Mouse (Mus musculus) adrenal gland, postnatal 36 days (tissue): ENCODE measurements at regions not wholly inside any gene's neighbourhood (a gene's known extent, or its start where the extent isn't known, plus 50 kb on each side); places are given as distances from the start of the nearest gene placed in this dataset.
A peak's percentile ranks its signal among the peaks of the same experiment; 100 is the strongest.

Experiments used
- DNase-seq, 2 experiments: peaks; one replicate each; pipeline ENCODE4 v3.0.0; 2021; ENCODE audit warnings: mixed read lengths in 1 of 2

DNA sequence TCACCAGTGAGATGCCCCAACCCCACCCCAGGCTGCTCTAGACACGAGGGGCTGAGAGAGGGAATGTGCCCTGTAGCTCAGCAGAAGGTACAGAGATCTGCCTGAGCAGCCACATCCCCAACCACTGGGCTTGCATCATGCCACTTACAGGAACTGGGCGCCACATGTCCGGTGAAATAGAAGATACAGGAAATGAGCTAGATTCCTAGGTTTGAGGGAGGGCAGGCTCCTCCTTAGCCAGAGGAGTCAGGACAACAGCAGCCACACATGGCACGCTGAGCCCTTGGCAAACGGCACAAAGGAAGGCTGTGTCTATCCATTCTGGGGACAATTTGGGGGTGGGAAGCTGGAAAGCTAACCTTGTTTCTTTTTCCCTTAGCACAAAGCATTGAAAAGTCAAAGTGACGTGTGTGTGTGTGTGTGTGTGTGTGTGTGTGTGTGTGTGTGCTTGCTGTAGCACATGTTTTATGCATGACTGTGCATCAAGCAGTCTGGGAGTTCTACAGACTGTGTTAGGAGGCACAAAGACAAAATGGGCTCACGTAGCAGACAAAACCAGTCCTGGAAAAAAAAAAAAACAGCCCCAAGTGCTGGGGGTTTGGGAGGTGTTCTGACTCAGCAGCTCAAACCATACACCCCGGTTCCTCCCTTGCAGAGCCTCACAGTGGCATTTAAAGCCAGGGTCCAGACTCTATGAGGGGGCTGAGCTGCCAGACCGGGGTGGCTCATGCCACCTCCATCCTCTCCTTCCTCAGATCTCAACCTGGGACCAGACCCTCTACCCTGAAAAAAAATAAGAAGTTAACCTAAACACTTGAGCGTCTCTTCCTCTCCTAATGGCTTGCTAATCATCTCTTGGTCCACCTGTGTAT, 343.7 kb upstream of the Smim15 start:
- DNase-seq, result peak in 1 of 2 experiments; percentile 11

GRCm38 (mm10) chr13:107699251-107699650, 345.0 kb upstream of the Smim15 start:
- DNase-seq, result no peak

- DNase-seq, result no peak
These were observed 345.9 kb upstream of the Smim15 start for GRCm38 (mm10) chr13:107698345-107698744.

DNA sequence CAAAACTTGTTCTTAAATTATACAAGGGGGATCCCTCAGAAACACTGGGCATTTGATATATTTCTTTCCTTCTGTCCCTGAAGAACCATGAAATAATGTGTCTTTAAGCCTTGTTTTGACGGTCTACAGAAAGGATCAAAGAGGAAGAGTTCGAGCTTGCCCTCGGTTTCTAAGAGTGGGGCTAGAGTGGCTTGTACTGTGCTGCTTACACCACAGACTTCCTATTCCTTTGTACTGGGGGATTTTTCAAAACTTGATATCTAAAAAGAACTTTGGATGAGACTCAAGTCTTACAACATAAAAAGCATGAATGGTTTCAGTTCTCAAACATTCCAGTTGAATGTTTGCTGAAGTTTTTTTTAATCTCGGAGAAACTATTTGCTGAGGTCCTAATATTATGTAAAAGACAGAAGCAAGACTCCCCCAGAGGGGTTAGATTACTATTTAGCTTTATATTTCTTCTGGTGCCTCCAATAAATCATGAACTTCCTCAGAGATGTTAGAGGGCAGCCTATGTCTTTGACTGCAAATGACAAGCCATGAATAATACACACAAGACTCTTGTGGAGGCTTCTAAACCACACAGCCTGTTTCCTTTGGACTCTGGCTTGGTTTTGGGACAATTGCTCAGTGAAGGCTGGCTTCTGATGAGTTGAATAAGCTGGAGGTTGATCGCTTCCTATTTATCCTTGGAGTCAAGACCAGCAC, 352.0 kb upstream of the Smim15 start:
- no peak for DNase-seq

DNA sequence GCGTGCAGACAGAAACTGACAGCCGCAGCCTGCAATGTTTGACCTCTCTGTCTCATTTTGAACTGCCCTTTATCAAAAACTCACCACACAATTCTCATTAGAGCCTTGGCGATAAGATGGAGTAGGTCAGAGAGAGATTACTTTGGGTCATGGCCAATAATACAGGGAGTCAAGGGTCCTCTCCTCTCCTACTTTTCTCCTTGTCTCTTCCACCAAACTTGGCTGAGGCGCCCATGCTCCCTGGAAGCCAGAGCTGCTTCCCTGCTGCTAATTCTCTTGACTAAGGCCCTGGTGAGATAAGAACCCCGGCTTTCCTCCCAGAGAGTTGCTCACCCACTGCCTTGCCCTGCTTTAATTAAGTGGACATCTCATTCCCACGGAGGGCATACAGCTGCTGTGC, 355.3 kb upstream of the Smim15 start:
- no peak for DNase-seq

DNA sequence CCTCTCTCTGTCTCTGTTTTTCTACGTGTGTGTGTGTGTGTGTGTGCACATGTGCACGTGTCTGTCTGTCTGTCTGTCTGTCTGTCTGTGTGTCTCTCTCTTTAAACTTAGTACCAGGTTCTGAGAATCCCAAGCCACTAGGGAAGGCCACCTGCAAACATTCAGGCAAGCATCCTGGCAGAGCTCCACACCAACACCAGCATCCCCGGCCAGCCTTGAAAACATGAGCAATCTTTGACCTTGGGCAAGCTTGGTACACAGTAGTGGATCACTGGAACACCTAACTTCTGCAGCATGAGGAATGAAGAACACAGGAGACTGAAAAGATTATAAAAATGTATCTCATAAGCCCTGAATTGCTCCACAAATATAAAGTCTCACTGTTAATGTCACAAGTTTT, 359.0 kb upstream of the Smim15 start:
- peak; percentile 57 to 78 for DNase-seq

GRCm38 (mm10) chr13:107683909-107684308, 360.3 kb upstream of the Smim15 start:
- no peak for DNase-seq

GRCm38 (mm10) chr13:107681719-107682118, 362.5 kb upstream of the Smim15 start:
- no peak for DNase-seq

GRCm38 (mm10) chr13:107678860-107679259, 365.4 kb upstream of the Smim15 start:
- no peak for DNase-seq

DNA sequence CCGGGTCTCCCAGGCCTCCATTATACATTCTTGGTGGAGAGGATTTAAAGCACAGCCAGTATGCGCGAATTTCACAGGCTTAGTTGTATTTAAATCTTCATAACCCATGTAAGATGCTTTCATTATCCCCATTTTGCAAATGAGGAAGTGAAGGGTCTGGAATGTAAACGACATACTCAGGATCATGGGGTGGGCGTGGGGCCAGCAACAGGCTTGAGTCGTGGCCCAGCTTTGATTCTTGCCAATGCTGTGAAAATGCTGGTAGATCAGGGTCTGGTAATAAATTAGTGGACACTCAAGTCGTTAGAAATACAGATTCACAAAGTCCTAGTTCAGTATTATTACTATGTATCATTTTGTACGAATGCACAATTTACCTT, 367.2 kb upstream of the Smim15 start:
- peak in 1 of 2 experiments; percentile 11 for DNase-seq

DNA sequence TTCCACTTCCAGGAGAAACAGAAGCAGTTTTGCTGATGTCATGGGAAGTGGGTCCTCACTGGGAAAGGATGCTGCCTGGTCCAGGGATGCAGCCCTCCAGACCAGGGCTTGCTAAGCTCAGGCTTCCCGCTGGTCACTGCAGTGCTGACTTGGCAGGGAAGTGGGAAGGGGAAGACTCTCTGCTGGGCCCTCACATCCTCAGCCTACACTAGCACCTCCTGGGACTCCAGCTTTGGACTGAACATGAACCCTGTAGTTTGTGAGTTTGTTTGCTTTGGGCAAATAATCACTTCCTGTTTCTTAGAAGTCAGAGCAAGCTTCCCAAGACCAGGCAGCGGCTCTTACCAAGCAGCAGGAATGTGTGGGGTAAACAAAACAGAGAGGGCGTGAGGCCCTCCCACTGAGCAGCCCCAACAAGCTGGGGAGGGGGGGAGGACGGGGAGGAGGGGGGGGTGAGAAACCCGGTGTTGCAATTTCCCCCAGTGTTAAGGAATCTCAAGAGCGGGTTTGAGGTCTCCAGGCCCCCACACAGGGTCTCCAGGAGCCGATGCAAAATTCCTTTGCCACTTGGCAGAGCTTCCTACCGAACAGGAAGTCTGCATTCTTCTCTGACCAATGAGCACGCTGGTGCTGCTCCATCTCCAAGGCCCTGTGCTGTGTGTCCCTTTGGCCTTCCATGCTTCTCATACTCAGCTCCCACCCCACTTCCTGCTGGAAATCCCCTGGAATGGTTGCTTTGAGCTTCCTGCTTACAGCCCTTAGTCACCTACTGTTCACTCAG, 367.7 kb upstream of the Smim15 start:
- DNase-seq, result peak; percentile 12 to 46

DNA sequence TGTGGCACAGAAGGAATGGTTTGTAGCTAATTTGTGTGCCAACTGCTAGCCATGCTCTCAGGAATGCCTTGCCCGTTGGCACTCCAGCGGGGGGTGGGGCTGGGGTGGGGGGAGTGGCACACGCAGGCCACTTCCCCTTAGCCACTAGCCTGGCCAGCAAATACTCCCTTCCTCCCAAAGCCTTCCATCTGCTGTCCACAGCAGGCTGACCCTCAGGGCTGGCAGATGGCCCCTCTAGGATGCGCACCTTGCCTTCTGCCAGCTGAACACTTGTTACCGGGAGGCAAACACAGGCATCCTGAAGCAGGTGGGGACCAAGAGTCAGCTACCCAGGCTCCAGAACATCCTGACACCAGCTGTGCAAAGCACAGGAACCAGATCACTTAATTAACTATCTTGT, 372.1 kb upstream of the Smim15 start:
- no peak for DNase-seq

DNA sequence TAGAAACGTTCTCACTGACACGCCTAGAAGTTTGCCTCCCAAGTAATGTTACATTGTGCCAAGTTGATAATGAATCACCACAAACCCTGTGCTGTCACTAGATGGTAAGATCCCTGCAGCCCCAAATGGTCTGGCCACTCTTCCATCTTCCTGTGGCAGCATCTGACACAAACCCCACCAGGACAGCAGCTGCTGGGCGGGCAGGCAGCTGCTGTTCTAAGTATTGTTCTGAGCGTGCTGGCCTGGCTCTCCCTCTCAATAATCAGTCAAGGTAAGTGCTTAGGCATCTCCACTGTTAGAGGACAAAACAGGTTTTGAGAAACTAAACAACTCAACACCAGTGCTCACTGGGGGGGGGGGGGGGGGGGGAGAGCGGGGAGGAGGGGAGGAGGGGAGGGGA, 375.7 kb upstream of the Smim15 start:
- no peak for DNase-seq

DNA sequence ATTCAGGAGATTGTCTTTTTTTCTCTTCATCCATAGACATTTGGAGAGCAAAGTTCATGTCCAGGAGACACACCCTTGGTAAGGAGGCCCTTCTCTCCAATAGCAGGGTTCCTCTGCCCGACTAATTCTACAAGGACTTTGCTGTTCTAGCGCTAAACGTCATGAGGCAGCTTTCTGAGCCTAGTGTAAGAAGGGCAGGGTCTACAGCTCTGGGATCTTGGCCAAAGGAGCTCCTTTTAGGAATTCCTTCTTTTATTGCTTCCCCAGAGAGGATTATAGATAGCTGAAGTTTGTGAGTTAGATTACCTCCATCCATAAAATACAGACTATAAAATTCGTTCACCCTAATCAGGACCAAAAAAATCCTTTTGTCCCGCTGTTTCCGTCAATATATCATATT, 378.5 kb upstream of the Smim15 start:
- DNase-seq, result no peak

GRCm38 (mm10) chr13:107664197-107664596, 380.0 kb upstream of the Smim15 start:
- DNase-seq, result no peak

GRCm38 (mm10) chr13:107663745-107664144, 380.5 kb upstream of the Smim15 start:
- DNase-seq, result no peak

- no peak for DNase-seq
These were observed 382.8 kb upstream of the Smim15 start for GRCm38 (mm10) chr13:107661414-107661813.

DNA sequence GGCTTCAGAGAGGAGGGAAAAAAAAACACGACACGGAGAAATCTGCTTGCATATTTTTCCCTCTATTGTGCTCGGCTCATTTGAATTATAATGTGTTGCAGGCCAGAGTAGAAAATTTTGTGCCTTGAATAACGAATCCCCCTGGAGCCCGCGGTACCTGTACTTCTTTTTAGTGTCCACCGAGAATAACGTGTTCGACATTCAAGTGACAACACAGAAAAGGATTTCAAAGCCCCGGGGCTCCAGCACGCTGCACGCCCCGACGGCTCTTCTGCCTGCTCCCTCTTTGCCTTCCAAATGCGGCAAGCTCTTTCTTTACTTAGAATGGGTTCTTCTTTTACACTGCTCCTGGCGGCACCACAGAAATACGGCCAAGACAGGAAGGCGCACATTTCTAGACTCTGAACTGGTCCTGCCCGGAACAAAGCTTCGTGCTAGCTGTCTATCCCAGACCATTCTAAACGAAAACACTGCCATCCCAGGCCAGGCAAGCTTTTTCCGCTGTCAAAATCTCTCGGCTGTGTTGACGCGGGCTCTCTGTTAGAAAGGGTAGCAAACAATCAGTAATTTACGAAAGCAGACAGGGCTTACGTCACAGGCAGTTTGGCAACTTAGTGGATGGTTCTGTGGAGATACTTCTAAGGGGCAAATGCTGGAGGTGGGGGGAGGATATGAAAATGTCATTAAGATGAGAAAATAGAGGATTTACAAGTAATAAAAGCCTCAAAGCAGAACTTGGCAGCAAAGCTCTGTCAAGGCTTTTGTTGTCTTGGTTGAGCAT, 398.2 kb upstream of the Smim15 start:
- peak; percentile 37 to 51 for DNase-seq

DNA sequence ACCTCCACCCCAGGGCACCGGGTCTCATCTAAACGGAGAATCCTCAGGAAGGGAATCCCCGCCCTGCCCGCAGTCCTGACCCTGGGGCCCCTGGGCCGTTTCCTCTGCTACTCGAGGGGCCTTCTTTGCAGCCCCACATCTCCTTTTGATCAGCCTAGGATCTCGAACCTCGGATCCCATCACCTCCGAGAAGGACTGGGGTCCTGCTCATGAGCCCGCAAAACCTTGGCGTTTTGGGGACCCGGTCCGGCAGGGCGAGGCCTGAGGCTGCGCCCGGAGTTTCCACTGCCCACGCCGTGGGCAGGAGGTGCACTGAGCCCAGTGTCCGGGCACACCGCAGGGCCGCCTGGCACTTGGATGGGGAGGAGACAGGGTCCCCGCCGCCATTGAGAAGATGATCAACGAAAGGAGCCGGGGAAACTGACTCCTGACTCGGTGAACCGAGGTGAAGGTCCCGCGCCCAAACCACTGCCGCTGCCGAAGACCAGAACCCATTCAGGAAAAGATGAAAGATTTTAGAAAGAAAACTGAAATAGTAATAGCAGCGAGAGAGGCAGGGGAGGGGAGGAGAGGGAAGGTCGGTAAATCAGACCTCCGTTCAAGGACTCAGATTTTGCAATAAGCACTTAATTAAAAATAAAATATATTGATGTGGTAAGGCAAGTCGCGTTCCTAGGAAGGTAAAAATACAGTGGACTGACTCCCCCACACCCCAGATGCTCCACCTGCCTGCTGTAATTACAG, 399.0 kb upstream of the Smim15 start:
- DNase-seq, result peak; percentile 26 to 38

GRCm38 (mm10) chr13:107644705-107645104, 399.5 kb upstream of the Smim15 start:
- DNase-seq, result no peak
